Mouse (Mus musculus) hindbrain, embryonic 11.5 days (tissue): ENCODE measurements around the gene S100a2. TPM values are rescaled to one million over a fixed set of nuclear protein-coding genes. Genes with fewer than 3 reads are reported as not detected.

Source experiments
- ATAC-seq: fragments of 200-750 bp; cut with Nextera tagmentation; 2 replicates; pipeline ENCODE4 v1.8.0; 2017; ENCODE audit warnings: mild to moderate bottlenecking, moderate TSS enrichment, moderate library complexity; ENCODE audit not compliant: low FRiP score
- DNase-seq: peaks from one replicate; pipeline ENCODE4 v3.0.0-alpha.2; 2015; ENCODE audit warnings: low spot score
- H3K27ac ChIP-seq: fragments of 300-500 bp; sonication (generic); 2 replicates; pipeline ENCODE4 v1.5.1; 2014; ENCODE audit warnings: mild to moderate bottlenecking, low read depth, low read length
- H3K27me3 ChIP-seq: fragments of 300-500 bp; sonication (generic); 2 replicates; pipeline ENCODE4 v1.6.1; 2014; ENCODE audit warnings: mild to moderate bottlenecking, low read length, moderate library complexity, mixed read lengths; ENCODE audit not compliant: control insufficient read depth, insufficient read depth
- H3K36me3 ChIP-seq: fragments of 300-500 bp; sonication (generic); 2 replicates; pipeline ENCODE4 v1.6.1; 2014; ENCODE audit warnings: mild to moderate bottlenecking, low read length, moderate library complexity, mixed read lengths; ENCODE audit not compliant: control insufficient read depth, insufficient read depth
- H3K4me1 ChIP-seq: fragments of 300-500 bp; sonication (generic); replicated peaks from 2 replicates; pipeline ENCODE4 v1.6.1; 2014; ENCODE audit warnings: low read length, mixed read lengths; ENCODE audit not compliant: control insufficient read depth, insufficient read depth
- H3K4me2 ChIP-seq: fragments of 300-500 bp; sonication (generic); replicated peaks from 2 replicates; pipeline ENCODE4 v1.6.1; 2014; ENCODE audit warnings: mild to moderate bottlenecking, low read depth, low read length
- H3K4me3 ChIP-seq: fragments of 300-500 bp; sonication (generic); 2 replicates; pipeline ENCODE4 v1.5.1; 2014; ENCODE audit warnings: low read depth, low read length
- H3K9ac ChIP-seq: fragments of 300-500 bp; sonication (generic); 2 replicates; pipeline ENCODE4 v1.6.1; 2014; ENCODE audit warnings: low read depth, low read length
- H3K9me3 ChIP-seq: fragments of 300-500 bp; sonication (generic); 2 replicates; pipeline ENCODE4 v1.6.1; 2016; ENCODE audit warnings: low read length; ENCODE audit not compliant: control insufficient read depth
- WGBS: fragments of 180-500 bp; shearing (Covaris S2); extraction: QIAGEN DNeasy Blood & Tissue Kit; methylation state at CpG from one replicate; pipeline ENCODE4 v1.1.7; 2014; 5-methylcytosine and 5-hydroxymethylcytosine counted together
- polyA plus RNA-seq: library from polyadenylated mRNA; unstranded; fragments of >200 nt; fragmentation: Nextera tagmentation; extraction: Ambion mirVana; gene quantifications from 2 replicates; pipeline ENCODE4 v1.2.1, GENCODE M21; 2014

Gene S100a2
- polyA plus RNA-seq, 1 experiment from 2014 or later = not detected

- Histone ChIP-seq H3K9ac (no peak overlapping the region), H3K4me1 (peaks cover 2% of the 10 kb centered on the region; the same call in 1 of the 2 replicates), H3K4me2 (no peak overlapping the region), H3K27me3 (no peaks in the 10 kb centered on the region), H3K4me3 (no peak overlapping the region), H3K36me3 (no peaks in the 10 kb centered on the region), H3K9me3 (no peaks in the 10 kb centered on the region), H3K27ac (no peak overlapping the region)
- ATAC-seq (no peak), DNase-seq (no peak)
These were observed 19.1 kb downstream of the S100a2 start for GRCm38 (mm10) chr3:90609102-90609501.

DNA sequence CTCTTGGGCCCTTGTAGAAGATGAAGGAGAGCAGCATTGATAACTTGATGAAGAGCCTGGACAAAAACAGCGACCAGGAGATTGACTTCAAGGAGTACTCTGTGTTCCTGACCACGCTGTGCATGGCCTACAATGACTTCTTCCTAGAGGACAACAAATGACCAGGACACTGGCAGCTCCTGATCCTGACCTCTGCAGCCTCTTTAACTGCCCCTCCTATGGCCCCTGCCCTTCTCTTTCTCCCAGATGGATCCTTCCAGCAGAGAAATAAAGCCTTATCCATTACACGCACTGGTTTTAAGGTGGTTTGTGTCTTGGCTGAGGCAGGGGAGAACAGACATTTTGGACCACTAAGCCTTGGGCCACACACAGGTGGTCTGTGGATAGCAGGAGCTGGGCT, 21.4 kb downstream of the S100a2 start:
- no peak overlapping the region for H3K27ac ChIP-seq
- H3K36me3 ChIP-seq = no peaks in the 10 kb centered on the region
- H3K4me2 ChIP-seq = no peak overlapping the region
- ATAC-seq (no peak), DNase-seq (no peak)
- peaks cover 2% of the 10 kb centered on the region; the same call in 1 of the 2 replicates for H3K4me1 ChIP-seq
- no peak overlapping the region for H3K9ac ChIP-seq
- H3K27me3 ChIP-seq = no peaks in the 10 kb centered on the region
- WGBS = 80% methylated on average over 3 of the region's 3 CpGs
- H3K4me3 ChIP-seq = no peak overlapping the region
- no peaks in the 10 kb centered on the region for H3K9me3 ChIP-seq

GRCm38 (mm10) chr3:90612061-90612460, 22.0 kb downstream of the S100a2 start:
- no peak overlapping the region for H3K27ac ChIP-seq
- no peak overlapping the region for H3K4me2 ChIP-seq
- H3K27me3 ChIP-seq = no peaks in the 10 kb centered on the region
- ATAC-seq = no peak
- H3K36me3 ChIP-seq = no peaks in the 10 kb centered on the region
- H3K9me3 ChIP-seq = no peaks in the 10 kb centered on the region
- no peak overlapping the region for H3K4me3 ChIP-seq
- peaks cover 2% of the 10 kb centered on the region; the same call in 1 of the 2 replicates for H3K4me1 ChIP-seq
- WGBS = 67% methylated on average over 4 of the region's 4 CpGs
- H3K9ac ChIP-seq = no peak overlapping the region
- DNase-seq = no peak

GRCm38 (mm10) chr3:90612728-90613291, 22.8 kb downstream of the S100a2 start, which contains the start of gene S100a6:
Gene S100a6, plus strand, starts transcription at chr3:90612882.
- Histone ChIP-seq H3K27ac (no peak within 1 kb of the TSS), H3K4me1 (peaks cover 2% of the 10 kb centered on the region; the same call in 1 of the 2 replicates), H3K9ac (peak within 1 kb of the TSS; percentile 34; the same call in 1 of the 2 replicates), H3K4me2 (peak within 1 kb of the TSS; percentile 66), H3K27me3 (no peaks in the 10 kb centered on the region), H3K4me3 (peak within 1 kb of the TSS; percentile 19), H3K9me3 (no peaks in the 10 kb centered on the region), H3K36me3 (no peaks in the 10 kb centered on the region)
- peak; percentile 74 for DNase-seq
- ATAC-seq = peak; percentile 84
- under 1% methylated on average over 23 of the region's 23 CpGs for WGBS

DNA sequence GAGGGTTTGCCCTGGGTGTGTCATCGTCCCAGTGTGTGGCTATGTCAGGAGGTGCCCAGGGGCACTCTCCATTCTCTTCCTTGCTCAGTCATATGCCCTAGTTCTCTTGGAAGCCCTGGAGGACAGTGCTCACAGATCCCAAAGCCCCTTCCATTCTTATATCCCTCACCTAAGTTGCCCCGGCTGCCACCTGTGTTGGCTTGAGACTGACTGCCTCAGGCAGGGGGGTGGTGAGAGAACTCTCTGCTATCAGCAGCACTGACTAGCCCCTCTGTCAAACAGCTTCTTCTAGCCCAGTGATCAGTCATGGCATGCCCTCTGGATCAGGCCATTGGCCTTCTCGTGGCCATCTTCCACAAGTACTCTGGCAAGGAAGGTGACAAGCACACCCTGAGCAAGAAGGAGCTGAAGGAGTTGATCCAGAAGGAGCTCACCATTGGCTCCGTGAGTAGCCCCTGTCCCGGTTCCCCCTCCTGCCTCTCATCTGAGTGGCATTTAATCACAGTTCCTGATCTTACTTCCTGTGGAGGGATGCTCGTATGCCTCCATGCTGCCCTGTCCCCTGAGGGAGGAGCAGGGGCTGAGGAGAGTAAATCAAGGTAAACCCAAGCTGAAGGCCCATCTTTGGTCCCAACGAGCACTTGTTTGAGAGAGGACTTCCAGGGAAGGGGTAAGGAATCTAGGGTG, 23.6 kb downstream of the S100a2 start:
- H3K4me2 ChIP-seq = peak overlapping the region; percentile 66
- peak overlapping the region; percentile 19 for H3K4me3 ChIP-seq
- H3K4me1 ChIP-seq = peaks cover 2% of the 10 kb centered on the region; the same call in 1 of the 2 replicates
- no peak overlapping the region for H3K9ac ChIP-seq
- ATAC-seq (no peak), DNase-seq (no peak)
- H3K9me3 ChIP-seq = no peaks in the 10 kb centered on the region
- no peaks in the 10 kb centered on the region for H3K36me3 ChIP-seq
- H3K27ac ChIP-seq = no peak overlapping the region
- WGBS = 69% methylated on average over 7 of the region's 7 CpGs
- no peaks in the 10 kb centered on the region for H3K27me3 ChIP-seq

- DNase-seq = no peak
- Histone ChIP-seq H3K4me2 (no peak overlapping the region), H3K4me3 (no peak overlapping the region), H3K27ac (no peak overlapping the region), H3K36me3 (no peaks in the 10 kb centered on the region), H3K9me3 (no peaks in the 10 kb centered on the region), H3K27me3 (no peaks in the 10 kb centered on the region), H3K9ac (no peak overlapping the region), H3K4me1 (peaks cover 2% of the 10 kb centered on the region; the same call in 1 of the 2 replicates)
- WGBS = 87% methylated on average over 6 of the region's 6 CpGs
- ATAC-seq = no peak
These were observed 24.1 kb downstream of the S100a2 start for GRCm38 (mm10) chr3:90614148-90614530.

- 84% methylated on average over 11 of the region's 11 CpGs for WGBS
- DNase-seq (no peak), ATAC-seq (no peak)
- H3K27ac ChIP-seq = no peak overlapping the region
- no peak overlapping the region for H3K4me2 ChIP-seq
- H3K27me3 ChIP-seq = no peaks in the 10 kb centered on the region
- H3K9ac ChIP-seq = no peak overlapping the region
- no peaks in the 10 kb centered on the region for H3K36me3 ChIP-seq
- H3K9me3 ChIP-seq = no peaks in the 10 kb centered on the region
- peaks cover 2% of the 10 kb centered on the region; the same call in 1 of the 2 replicates for H3K4me1 ChIP-seq
- H3K4me3 ChIP-seq = no peak overlapping the region
These were observed 24.7 kb downstream of the S100a2 start for GRCm38 (mm10) chr3:90614611-90615251.

GRCm38 (mm10) chr3:90615415-90615814, 25.4 kb downstream of the S100a2 start:
- no peak overlapping the region for H3K4me3 ChIP-seq
- peaks cover 2% of the 10 kb centered on the region; the same call in 1 of the 2 replicates for H3K4me1 ChIP-seq
- no peaks in the 10 kb centered on the region for H3K36me3 ChIP-seq
- no peak overlapping the region for H3K27ac ChIP-seq
- WGBS = 17% methylated on average over 7 of the region's 7 CpGs
- no peak overlapping the region for H3K9ac ChIP-seq
- DNase-seq (peak; percentile 53), ATAC-seq (0 out of 2 replicates have a peak, but pooled peaks have one; percentile 37)
- H3K9me3 ChIP-seq = no peaks in the 10 kb centered on the region
- H3K27me3 ChIP-seq = no peaks in the 10 kb centered on the region
- H3K4me2 ChIP-seq = no peak overlapping the region
